Mouse (Mus musculus) erythroblast, embryonic 14.5 days (primary cell): ENCODE measurements around the gene Adora3.

Experiments used
- GATA1 ChIP-seq: IDR thresholded peaks from 2 replicates; pipeline ENCODE4 v1.6.1; 2012; ENCODE audit warnings: low read length, inconsistent platforms, mixed read lengths
- TAL1 ChIP-seq: IDR thresholded peaks from 3 replicates; pipeline ENCODE4 v1.6.1; 2012; ENCODE audit warnings: low read length, inconsistent platforms, mixed read lengths

GRCm38 (mm10) chr3:105958204-105958603, 87.5 kb downstream of the Adora3 start:
- no peak for TF ChIP-seq GATA1
- no peak for TF ChIP-seq TAL1
